Mouse (Mus musculus): ENCODE results near the gene Nfe2l3.

Nfe2l3 gene

GRCm38 (mm10) chr6:51486076-51486710, 53.7 kb downstream of the Nfe2l3 start:
- DNase-seq (ENCODE audit: low spot score) = no peak

- no peak for DNase-seq (ENCODE audit: low spot score)
Observed at GRCm38 (mm10) chr6:51486731-51487130, 54.3 kb downstream of the Nfe2l3 start.

DNA sequence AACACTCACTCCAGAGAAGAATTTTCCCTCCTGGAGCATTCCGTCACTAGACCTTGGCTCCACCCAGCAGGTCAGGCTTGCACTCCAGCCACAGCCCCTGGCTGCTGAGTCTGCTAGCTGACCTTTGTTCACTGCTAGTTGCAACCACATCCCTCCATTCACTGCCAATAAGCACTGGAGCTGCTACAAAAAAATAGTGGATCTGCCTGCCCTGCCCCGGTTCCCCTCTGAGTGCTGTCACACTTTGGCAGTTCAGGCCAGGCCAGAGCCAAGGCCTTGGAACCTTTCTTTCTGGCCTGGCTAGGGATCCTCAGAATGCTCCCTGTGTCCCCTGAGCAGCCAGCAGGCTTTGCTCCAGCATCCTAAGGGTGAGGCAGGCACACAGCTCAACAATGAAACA, 57.3 kb downstream of the Nfe2l3 start:
- DNase-seq (ENCODE audit: low spot score) = no peak

GRCm38 (mm10) chr6:51497321-51498111, 65.0 kb downstream of the Nfe2l3 start:
- no peak for DNase-seq (ENCODE audit: low spot score)

GRCm38 (mm10) chr6:51505671-51506070, 73.2 kb downstream of the Nfe2l3 start:
- no peak for DNase-seq (ENCODE audit: low spot score)

DNA sequence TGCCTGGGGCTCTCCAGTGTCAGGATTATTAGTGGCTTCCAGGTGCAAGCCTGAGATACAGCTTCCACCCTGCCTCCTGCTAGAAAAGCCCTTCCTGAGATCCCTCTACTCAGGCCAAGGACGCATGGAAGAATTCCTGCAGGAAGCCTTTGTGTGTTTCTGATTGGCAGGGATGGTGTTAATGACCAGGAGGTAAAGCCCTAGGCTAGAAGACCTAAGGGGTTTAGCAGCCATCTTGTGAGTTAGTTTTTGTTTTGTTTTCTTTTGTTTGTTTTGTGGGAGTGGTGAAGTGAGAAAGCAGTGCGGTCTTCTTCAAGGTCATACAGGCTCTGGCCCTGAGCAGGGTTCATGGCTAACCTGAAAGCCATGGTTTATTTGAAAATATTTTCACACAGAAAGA, 75.1 kb downstream of the Nfe2l3 start:
- no peak for DNase-seq (ENCODE audit: low spot score)
